Mouse (Mus musculus) T-helper 1 cell (primary cell): ENCODE results near the gene Iqch.

Experiments
- in situ Hi-C: fragments of 300-600 bp; cut with MboI, MseI; formaldehyde crosslinking; loops from one replicate; pipeline ENCODE4 v1.15.1; 2025; ENCODE audit warnings: high pct_unique_total_duplicates

Gene Iqch

DNA sequence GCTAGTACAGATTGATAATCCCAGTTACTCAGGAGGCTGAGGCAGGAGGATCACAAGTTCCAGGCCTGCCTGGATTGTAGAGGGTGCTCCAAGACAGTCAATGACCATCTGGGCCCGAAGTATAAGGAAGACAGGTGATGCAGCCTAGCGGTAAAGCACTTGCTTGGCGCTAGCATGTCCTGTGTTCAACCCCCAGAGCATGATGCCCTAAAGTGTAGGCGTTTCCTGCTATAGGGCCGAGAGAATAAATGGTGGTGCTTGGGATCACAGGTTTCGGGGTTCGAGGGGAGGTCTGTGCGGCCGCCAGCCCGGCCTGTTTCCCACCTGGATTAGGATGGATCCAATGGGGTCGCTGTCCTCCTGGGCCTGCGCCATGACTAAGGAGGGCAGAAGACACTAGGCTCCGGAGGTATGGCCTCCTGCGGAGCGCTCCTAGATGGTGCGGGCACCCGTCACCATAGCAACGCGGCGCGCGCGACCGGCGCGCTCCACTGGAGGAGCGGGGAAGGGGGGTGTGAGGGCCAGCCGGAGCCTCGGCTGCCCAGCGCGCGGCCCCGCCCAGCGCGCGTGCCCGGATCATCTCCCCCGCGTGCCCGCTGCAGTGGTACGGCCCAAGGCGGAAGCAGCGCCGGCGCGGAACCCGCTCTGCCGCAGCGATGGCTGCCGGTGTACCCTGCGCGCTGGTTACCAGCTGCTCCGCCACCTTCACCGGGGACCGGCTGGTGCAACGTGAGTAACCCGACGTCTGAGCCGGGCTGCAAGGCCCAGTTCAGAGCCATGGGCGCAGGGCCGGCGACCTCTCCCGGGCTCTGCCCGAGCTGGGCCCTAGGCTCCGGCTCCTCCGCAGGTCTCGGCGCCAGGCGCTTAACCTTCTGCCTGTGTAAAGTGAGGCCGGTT lies at the start of gene Iqch, which contains the start of gene Aagab:
Iqch (minus strand) TSS at position 451 of the 897 bp plus-strand sequence.
Aagab (plus strand) TSS at position 618 of the 897 bp plus-strand sequence.
- in situ Hi-C loops = loop anchor here (10.0 kb wide), 1 partner anchor 1847 kb away; no protein-coding TSS in a partner anchor

DNA sequence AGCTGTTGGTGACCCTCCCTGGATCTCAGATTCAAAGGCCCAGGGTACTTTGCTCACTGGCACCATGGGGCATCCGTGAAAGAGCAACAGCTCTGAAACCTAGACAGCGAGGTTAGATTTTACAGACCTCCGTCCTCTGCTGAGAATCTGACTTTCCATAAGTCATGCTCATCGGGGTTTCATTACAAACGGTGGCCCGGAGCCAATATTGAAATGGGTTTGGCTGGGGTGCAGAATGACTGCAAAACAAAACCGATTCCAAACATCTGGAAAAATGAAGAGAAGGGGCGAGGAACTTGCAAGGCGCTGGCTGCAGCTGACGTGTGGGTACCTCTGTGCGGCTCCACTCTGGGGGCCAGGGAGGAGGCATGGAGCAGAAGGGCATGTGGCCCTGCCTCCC lies 49.3 kb upstream of the Iqch start:
- in situ Hi-C loops = no loop called here

- in situ Hi-C loops = no loop called here
Measured at GRCm38 (mm10) chr9:63650905-63651304, 48.6 kb upstream of the Iqch start.

GRCm38 (mm10) chr9:63649841-63650545 lies 47.7 kb upstream of the Iqch start:
- in situ Hi-C loops = no loop called here

DNA sequence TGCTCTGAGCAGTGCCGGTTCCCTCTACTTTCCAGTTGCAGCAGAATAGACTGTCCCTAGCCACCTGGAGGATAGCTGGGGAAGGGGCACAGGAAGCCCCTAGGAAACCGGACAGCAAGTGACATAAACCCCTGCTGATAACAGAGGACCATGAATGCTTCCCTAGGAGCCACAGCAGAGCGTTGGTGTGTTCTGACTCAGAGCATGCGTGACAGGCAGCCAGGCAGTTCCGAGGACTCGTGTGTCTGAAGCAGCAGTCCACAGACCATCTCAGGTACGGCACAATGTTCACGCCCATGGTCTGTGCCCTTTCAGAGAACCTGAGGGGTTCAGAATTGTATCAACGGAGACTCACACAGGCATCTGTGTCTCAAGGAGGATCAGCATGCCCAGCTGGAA lies 46.2 kb upstream of the Iqch start:
- in situ Hi-C loops = no loop called here

DNA sequence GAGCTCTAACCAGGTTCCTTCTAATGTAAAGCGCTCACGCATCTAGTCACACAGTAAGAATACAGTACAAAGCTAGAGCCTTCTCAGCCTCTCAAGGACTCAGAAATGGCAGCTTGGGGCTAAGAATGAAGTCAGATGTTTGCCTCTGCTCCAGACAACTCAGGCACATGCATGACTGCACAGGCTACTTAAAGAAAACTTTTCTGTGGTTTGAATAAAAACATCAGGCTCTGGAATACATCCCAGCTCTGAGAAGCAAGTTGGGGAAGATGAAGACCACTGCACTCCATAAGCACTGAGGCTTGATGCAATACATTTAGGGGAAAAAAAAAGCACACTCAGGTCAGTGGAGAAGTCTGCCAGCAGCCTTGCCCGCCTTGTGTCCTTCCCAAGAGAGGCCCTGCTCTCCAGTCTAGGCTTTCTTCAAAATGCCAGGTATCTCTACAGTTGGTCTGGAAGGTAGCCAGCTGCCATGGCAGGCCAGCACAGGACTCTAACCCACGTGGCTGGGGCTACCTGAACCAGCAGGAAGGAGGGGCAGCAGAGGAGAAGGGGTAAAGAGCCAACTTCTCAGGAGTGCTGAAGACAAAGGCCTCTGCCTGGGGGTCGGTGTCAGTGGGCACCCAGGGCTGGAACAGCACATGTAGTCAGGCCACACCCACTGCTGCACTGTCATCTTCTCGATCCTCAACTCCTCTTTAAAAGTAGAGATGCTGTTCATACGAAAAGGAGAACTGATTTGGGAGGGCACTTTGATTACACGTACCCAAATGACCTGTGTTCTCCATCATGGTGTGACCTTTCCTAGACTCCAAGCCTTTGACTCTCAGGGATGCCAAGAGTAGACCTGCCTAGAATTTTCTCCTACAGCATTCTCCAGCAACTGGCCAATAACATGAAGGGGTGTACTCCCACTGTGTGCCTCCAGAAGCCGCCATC lies 45.6 kb upstream of the Iqch start:
- in situ Hi-C loops = no loop called here

DNA sequence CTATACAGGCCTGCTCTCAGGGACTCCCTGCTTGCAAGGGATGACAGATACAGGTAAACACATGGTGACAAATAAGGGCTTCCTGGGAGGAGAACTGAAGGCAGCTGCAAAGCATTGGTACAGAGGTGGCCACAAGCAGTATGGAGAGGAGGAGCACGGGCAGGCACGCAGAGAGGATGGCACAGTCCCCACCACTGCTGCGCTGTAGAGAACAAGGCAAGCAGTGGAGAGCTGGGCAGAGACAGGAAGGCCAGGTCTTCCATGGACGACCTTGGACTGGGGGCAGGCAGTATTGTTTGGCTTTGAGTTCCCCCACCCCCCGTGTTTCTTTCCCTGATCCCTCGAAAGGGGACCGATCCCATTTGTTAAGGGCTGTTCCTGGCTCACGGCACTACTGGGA lies 42.8 kb upstream of the Iqch start:
- in situ Hi-C loops = no loop called here

- in situ Hi-C loops = no loop called here
Measured at GRCm38 (mm10) chr9:63644011-63644410, 41.7 kb upstream of the Iqch start.

DNA sequence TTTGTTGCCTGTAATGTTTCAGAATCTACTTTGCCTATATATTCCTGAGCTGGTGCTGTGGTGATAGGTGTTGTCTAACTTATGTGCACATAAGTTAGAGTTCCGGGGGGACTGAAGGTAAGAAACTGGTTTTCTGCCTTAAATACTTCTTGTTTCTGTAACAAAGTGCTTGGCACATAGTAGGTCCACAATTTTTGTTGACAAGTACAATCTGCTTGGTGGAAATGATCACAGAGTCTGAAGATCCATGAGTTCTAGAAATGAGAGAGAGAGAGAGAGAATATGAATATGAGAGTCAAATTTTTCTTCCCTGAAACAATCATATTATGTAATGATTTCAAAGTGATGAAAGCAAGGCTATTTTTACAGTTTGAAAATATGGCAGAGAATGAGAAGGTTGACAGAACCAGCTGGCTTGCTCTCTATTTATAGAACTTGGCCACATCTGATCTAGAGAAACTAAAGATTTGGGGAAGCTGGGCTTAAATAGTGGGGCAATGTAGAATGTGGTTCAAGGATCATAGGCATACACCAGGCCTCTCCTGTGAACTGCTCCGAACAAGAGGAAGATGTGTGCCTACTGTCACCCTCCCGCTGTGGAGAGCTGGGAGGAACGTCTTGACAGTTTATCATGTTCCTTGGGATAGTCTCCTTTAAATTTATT lies 39.8 kb upstream of the Iqch start:
- in situ Hi-C loops = no loop called here

DNA sequence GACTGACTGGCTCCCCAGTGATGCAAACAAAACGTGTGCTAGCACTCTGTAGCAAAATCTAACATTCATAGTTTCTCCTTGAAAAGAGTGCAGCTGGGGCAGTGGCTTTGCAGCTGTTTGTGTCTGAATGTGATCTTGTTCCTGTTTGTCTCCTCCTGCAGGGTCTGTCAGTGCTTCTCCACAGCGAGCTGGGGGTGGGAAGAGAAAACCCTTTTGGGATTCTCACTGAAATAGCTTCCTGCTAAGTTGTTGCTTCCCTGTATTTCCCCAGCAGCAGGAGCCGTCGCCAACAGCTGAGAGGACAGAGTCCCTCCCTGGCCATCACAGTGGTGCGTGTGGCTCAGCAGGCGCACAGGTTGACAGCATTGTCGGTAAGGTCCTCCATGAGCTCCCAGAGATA lies 33.8 kb upstream of the Iqch start:
- in situ Hi-C loops = no loop called here

- in situ Hi-C loops = no loop called here
Measured at GRCm38 (mm10) chr9:63633334-63633733, 31.0 kb upstream of the Iqch start.

DNA sequence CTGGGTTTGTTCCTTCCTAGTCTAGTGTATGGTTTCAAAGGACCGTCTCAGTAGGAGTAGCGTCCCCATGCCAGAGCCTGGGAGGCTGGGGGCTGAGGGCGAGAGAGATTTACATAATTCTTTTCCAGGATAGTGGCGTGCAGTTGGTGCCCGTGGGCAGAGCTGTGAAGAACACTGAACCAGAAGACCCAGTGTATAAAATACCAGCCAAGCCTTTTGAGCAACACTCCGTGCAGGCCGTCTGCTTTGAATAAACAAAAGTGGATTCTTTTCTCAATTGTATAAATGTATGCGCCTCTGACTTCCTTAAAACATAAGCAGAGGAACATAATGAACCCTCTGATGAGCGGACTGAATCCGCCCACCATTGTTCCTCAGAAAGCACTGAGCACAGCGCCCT lies 30.6 kb upstream of the Iqch start:
- in situ Hi-C loops = no loop called here

DNA sequence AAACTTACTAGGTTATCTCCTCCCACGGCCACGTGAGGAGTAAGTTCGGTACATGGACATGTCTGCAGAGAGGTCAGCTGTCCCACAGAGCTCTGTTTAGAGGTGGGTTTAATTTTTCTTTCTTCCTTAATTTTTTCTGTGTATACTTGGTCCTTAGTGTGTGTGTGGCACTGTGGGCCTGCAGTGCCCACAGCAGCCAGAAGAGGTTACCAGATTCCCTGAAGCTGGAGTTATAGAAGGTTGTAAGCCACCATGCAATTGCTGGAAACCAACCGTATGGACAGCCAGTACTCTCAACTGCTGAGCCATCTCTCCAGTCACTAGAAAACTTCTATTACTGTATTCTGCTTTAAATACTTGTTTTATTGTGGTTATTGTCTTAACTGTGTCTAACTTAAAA lies 29.8 kb upstream of the Iqch start:
- in situ Hi-C loops = no loop called here

DNA sequence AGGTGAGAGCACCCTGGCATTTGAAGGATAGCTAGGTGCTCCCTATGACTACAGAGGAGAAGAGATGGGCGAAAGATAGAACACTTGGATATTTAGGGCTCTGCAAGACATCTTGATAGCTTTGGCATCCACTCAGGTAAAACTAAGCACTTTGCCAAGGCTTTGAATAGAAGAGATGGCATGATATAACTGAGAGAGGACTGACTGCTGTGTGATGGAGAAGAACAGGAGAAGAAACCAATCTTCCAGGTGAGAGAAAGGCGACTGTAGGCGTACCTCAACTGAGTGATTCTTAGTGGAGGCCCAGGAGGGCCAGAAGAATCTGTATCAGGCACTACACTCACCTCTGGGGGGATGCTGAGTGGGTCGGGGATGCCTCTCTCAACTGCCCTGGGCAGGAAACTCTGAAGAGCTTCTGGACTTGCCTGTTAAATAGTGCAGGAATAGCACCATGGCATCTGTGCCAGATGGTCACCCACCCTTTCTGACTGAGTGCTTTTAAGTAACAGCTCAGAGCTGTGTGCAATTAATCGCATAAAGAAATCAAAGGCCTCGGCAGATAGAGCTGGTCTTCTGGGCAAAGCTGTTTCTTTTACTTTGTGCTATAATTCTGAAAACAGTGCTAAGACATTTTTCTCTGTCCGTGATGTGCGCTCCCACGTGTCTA lies 22.9 kb upstream of the Iqch start:
- in situ Hi-C loops = no loop called here

DNA sequence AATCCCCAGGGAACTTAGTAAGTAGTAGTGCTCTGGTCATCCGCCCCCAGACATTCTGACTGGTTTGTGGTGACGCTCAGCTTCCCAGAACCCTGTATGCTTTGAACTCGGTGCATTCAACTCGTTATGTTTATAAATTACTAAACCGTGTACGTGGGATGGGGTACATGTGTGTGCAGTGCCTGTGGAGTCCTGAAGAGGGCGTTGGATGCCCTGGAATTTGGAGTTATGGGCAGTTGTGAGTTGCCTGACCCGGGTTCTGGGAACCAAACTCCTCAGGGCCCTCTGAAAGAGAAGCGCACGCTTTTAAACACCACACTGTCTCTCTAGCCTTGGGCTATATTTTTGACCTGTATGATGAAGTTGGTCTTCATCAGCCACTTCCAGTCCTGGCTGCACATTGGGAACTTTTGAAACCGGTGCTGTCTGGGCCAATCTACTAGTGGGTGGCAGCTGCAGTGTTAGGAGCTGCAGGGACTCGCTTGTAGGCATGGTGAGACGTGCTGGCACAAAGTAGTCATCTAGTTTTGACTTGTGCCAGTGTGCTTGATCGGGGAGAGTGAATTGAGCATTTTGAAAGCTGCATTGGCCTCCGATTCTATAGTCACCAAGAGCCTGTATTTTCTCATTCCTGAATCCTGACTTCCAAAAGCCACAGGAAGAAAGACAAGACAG lies 21.7 kb upstream of the Iqch start:
- in situ Hi-C loops = no loop called here

- in situ Hi-C loops = no loop called here
Measured at GRCm38 (mm10) chr9:63617967-63618366, 15.7 kb upstream of the Iqch start.

GRCm38 (mm10) chr9:63614018-63614985 lies 12.0 kb upstream of the Iqch start:
- in situ Hi-C loops = no loop called here

DNA sequence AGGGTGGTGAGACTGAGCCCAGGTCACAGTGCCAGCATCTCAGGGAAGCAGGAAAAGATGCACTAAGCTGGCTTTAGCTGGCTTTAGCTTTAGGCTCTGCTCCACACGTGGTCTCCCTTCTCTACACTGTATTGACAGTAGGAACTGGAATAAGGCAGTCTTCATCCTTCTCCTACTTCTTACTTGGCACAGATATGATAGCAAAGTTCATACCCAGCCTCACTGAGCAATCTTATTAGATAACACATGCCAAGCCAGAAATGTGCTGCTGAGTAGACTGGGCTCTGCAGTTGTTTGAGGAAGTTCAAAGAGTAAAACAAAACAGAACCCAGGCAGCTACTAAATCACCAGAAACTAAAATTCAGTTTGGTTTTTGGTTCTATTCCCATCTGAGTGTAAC lies 11.3 kb upstream of the Iqch start:
- in situ Hi-C loops = no loop called here
